Mouse (Mus musculus) mature B cell (primary cell): ENCODE data around the gene Cbx4.

ENCODE experiments used
- in situ Hi-C: fragments of 300-500 bp; cut with MboI; formaldehyde crosslinking; loops from 2 replicates; pipeline ENCODE4 v1.14.3; 2019

Gene Cbx4

GRCm38 (mm10) chr11:119085279-119086062 lies 550 bp downstream of the Cbx4 start:
- in situ Hi-C loops = no loop called here

GRCm38 (mm10) chr11:119084446-119085278 lies 1.4 kb downstream of the Cbx4 start:
- in situ Hi-C loops = no loop called here

- in situ Hi-C loops = no loop called here
Measured at GRCm38 (mm10) chr11:119083724-119084445, 2.1 kb downstream of the Cbx4 start.

GRCm38 (mm10) chr11:119082638-119083599 lies 3.1 kb downstream of the Cbx4 start:
- in situ Hi-C loops = no loop called here

- in situ Hi-C loops = no loop called here
Measured at GRCm38 (mm10) chr11:119081839-119082637, 4.0 kb downstream of the Cbx4 start.

- in situ Hi-C loops = no loop called here
Measured at GRCm38 (mm10) chr11:119081148-119081838, 4.7 kb downstream of the Cbx4 start.

GRCm38 (mm10) chr11:119080461-119081147 lies 5.4 kb downstream of the Cbx4 start:
- in situ Hi-C loops = no loop called here

- in situ Hi-C loops = no loop called here
Measured at GRCm38 (mm10) chr11:119079445-119079837, 6.6 kb downstream of the Cbx4 start.

GRCm38 (mm10) chr11:119078691-119079444 lies 7.2 kb downstream of the Cbx4 start:
- in situ Hi-C loops = no loop called here

- in situ Hi-C loops = no loop called here
Measured at GRCm38 (mm10) chr11:119077755-119078154, 8.3 kb downstream of the Cbx4 start.

GRCm38 (mm10) chr11:119075805-119076204 lies 10.2 kb downstream of the Cbx4 start:
- in situ Hi-C loops = no loop called here

- in situ Hi-C loops = no loop called here
Measured at GRCm38 (mm10) chr11:119073876-119074433, 12.1 kb downstream of the Cbx4 start.

GRCm38 (mm10) chr11:119072986-119073385 lies 13.0 kb downstream of the Cbx4 start:
- in situ Hi-C loops = no loop called here

- in situ Hi-C loops = no loop called here
Measured at GRCm38 (mm10) chr11:119072239-119072638, 13.8 kb downstream of the Cbx4 start.

GRCm38 (mm10) chr11:119066841-119067240 lies 19.2 kb downstream of the Cbx4 start:
- in situ Hi-C loops = no loop called here

GRCm38 (mm10) chr11:119059256-119059655 lies 26.8 kb downstream of the Cbx4 start:
- in situ Hi-C loops = no loop called here

GRCm38 (mm10) chr11:119058041-119058995 lies 27.7 kb downstream of the Cbx4 start:
- in situ Hi-C loops = no loop called here
